Mouse (Mus musculus): ENCODE measurements around the gene Ranbp17. TPM values are rescaled to one million over a fixed set of nuclear protein-coding genes. Genes with fewer than 3 reads are reported as not detected.

The Ranbp17 gene
- polyA plus RNA-seq, 1 experiment: 0.09 TPM

GRCm38 (mm10) chr11:33361867-33362266, 151.7 kb downstream of the Ranbp17 start:
- Histone ChIP-seq H3K27me3 (ENCODE audit: control insufficient read depth) (no peaks in the 10 kb centered on the region), H3K4me3 (replicated peaks) (no peak overlapping the region), H3K36me3 (ENCODE audit: control insufficient read depth) (no peaks in the 10 kb centered on the region), H3K4me1 (ENCODE audit: control insufficient read depth) (no peaks in the 10 kb centered on the region), H3K9me3 (ENCODE audit: control insufficient read depth, low read length) (no peaks in the 10 kb centered on the region)
- TF ChIP-seq TAL1 (IDR thresholded peaks at IDR 0.05; ENCODE audit: low read length): no peak
- no peak for TF ChIP-seq GATA1 (IDR thresholded peaks at IDR 0.05; ENCODE audit: low read length)

GRCm38 (mm10) chr11:33349269-33349668, 164.3 kb downstream of the Ranbp17 start:
- Histone ChIP-seq H3K9me3 (ENCODE audit: control insufficient read depth, low read length) (no peaks in the 10 kb centered on the region), H3K36me3 (ENCODE audit: control insufficient read depth) (no peaks in the 10 kb centered on the region), H3K4me3 (replicated peaks) (no peak overlapping the region), H3K4me1 (ENCODE audit: control insufficient read depth) (no peaks in the 10 kb centered on the region), H3K27me3 (ENCODE audit: control insufficient read depth) (no peaks in the 10 kb centered on the region)
- no peak for TF ChIP-seq TAL1 (IDR thresholded peaks at IDR 0.05; ENCODE audit: low read length)
- TF ChIP-seq GATA1 (IDR thresholded peaks at IDR 0.05; ENCODE audit: low read length): no peak

- TF ChIP-seq TAL1 (IDR thresholded peaks at IDR 0.05; ENCODE audit: low read length) (no peak), GATA1 (IDR thresholded peaks at IDR 0.05; ENCODE audit: low read length) (no peak)
- no peaks in the 10 kb centered on the region for H3K9me3 ChIP-seq (ENCODE audit: control insufficient read depth, low read length)
- H3K27me3 ChIP-seq (ENCODE audit: control insufficient read depth): no peaks in the 10 kb centered on the region
These were observed 171.5 kb downstream of the Ranbp17 start for GRCm38 (mm10) chr11:33342061-33342460.

GRCm38 (mm10) chr11:33336552-33337121, 176.9 kb downstream of the Ranbp17 start:
- TF ChIP-seq GATA1 (IDR thresholded peaks at IDR 0.05; ENCODE audit: low read length): no peak
- TF ChIP-seq TAL1 (IDR thresholded peaks at IDR 0.05; ENCODE audit: low read length): no peak
- Histone ChIP-seq H3K4me3 (replicated peaks) (no peak overlapping the region), H3K27me3 (ENCODE audit: control insufficient read depth) (no peaks in the 10 kb centered on the region), H3K36me3 (ENCODE audit: control insufficient read depth) (no peaks in the 10 kb centered on the region), H3K4me1 (ENCODE audit: control insufficient read depth) (no peaks in the 10 kb centered on the region), H3K9me3 (ENCODE audit: control insufficient read depth, low read length) (no peaks in the 10 kb centered on the region)

More at GRCm38 (mm10) chr11:33342061-33342460, 171.5 kb downstream of the Ranbp17 start:
- Histone ChIP-seq H3K4me3 (replicated peaks) (no peak overlapping the region), H3K4me1 (ENCODE audit: control insufficient read depth) (no peaks in the 10 kb centered on the region), H3K36me3 (ENCODE audit: control insufficient read depth) (no peaks in the 10 kb centered on the region)

GRCm38 (mm10) chr11:33335616-33336015, 177.9 kb downstream of the Ranbp17 start:
- no peak overlapping the region for H3K4me3 ChIP-seq (replicated peaks)
- H3K27me3 ChIP-seq (ENCODE audit: control insufficient read depth): no peaks in the 10 kb centered on the region
- no peaks in the 10 kb centered on the region for H3K36me3 ChIP-seq (ENCODE audit: control insufficient read depth)
- no peak for TF ChIP-seq TAL1 (IDR thresholded peaks at IDR 0.05; ENCODE audit: low read length)
- no peak for TF ChIP-seq GATA1 (IDR thresholded peaks at IDR 0.05; ENCODE audit: low read length)
- H3K9me3 ChIP-seq (ENCODE audit: control insufficient read depth, low read length): no peaks in the 10 kb centered on the region
- no peaks in the 10 kb centered on the region for H3K4me1 ChIP-seq (ENCODE audit: control insufficient read depth)

- H3K27me3 ChIP-seq (ENCODE audit: control insufficient read depth): no peaks in the 10 kb centered on the region
- H3K9me3 ChIP-seq (ENCODE audit: control insufficient read depth, low read length): no peaks in the 10 kb centered on the region
- no peaks in the 10 kb centered on the region for H3K36me3 ChIP-seq (ENCODE audit: control insufficient read depth)
- no peak overlapping the region for H3K4me3 ChIP-seq (replicated peaks)
- H3K4me1 ChIP-seq (ENCODE audit: control insufficient read depth): no peaks in the 10 kb centered on the region
- TF ChIP-seq TAL1 (IDR thresholded peaks at IDR 0.05; ENCODE audit: low read length) (no peak), GATA1 (IDR thresholded peaks at IDR 0.05; ENCODE audit: low read length) (no peak)
These were observed 181.4 kb downstream of the Ranbp17 start for GRCm38 (mm10) chr11:33332137-33332536.

- Histone ChIP-seq H3K9me3 (ENCODE audit: control insufficient read depth, low read length) (no peaks in the 10 kb centered on the region), H3K4me3 (replicated peaks) (no peak overlapping the region), H3K36me3 (ENCODE audit: control insufficient read depth) (no peaks in the 10 kb centered on the region), H3K27me3 (ENCODE audit: control insufficient read depth) (no peaks in the 10 kb centered on the region), H3K4me1 (ENCODE audit: control insufficient read depth) (no peaks in the 10 kb centered on the region)
- TF ChIP-seq GATA1 (IDR thresholded peaks at IDR 0.05; ENCODE audit: low read length): no peak
- TF ChIP-seq TAL1 (IDR thresholded peaks at IDR 0.05; ENCODE audit: low read length): no peak
These were observed 194.4 kb downstream of the Ranbp17 start for GRCm38 (mm10) chr11:33319006-33319611.

GRCm38 (mm10) chr11:33309566-33309965, 204.0 kb downstream of the Ranbp17 start:
- H3K27me3 ChIP-seq (ENCODE audit: control insufficient read depth): no peaks in the 10 kb centered on the region
- no peaks in the 10 kb centered on the region for H3K36me3 ChIP-seq (ENCODE audit: control insufficient read depth)
- no peak overlapping the region for H3K4me3 ChIP-seq (replicated peaks)
- no peak for TF ChIP-seq GATA1 (IDR thresholded peaks at IDR 0.05; ENCODE audit: low read length)
- no peak for TF ChIP-seq TAL1 (IDR thresholded peaks at IDR 0.05; ENCODE audit: low read length)
- H3K9me3 ChIP-seq (ENCODE audit: control insufficient read depth, low read length): no peaks in the 10 kb centered on the region
- H3K4me1 ChIP-seq (ENCODE audit: control insufficient read depth): no peaks in the 10 kb centered on the region

- Histone ChIP-seq H3K4me3 (replicated peaks) (no peak overlapping the region), H3K36me3 (ENCODE audit: control insufficient read depth) (no peaks in the 10 kb centered on the region), H3K4me1 (ENCODE audit: control insufficient read depth) (no peaks in the 10 kb centered on the region), H3K9me3 (ENCODE audit: control insufficient read depth, low read length) (no peaks in the 10 kb centered on the region), H3K27me3 (ENCODE audit: control insufficient read depth) (no peaks in the 10 kb centered on the region)
- TF ChIP-seq TAL1 (IDR thresholded peaks at IDR 0.05; ENCODE audit: low read length) (no peak), GATA1 (IDR thresholded peaks at IDR 0.05; ENCODE audit: low read length) (no peak)
These were observed 212.7 kb downstream of the Ranbp17 start for GRCm38 (mm10) chr11:33300859-33301258.
